Comparison of ENCODE assay signal across 24 mouse cellular contexts in genomic region chr3:152462900-152463299, GRCm38 (mm10).
DNase-seq lines count a peak whose midpoint lies in the region; ATAC-seq and TF ChIP-seq lines count a peak whose summit lies in the region.
"Had no signal": no experiment of that assay in that cellular context is flagged by ENCODE, and none has a peak within 500 bp of the region (broad histone marks: within the 10 kb centered on the region; RNA-seq: fewer than 3 reads in every experiment).

No protein-coding gene starts in this region.

- H3K9me3 ChIP-seq in intestine, embryonic 14.5 days (ENCODE audit: control insufficient read depth, low read length), result no peaks in the 10 kb centered on the region
- no peaks in the 10 kb centered on the region for H3K9me3 ChIP-seq in intestine, postnatal 0 days (ENCODE audit: control insufficient read depth)
- no peaks in the 10 kb centered on the region for H3K9me3 ChIP-seq in midbrain, embryonic 11.5 days (ENCODE audit: control insufficient read depth, low read length)
- no peaks in the 10 kb centered on the region for H3K9me3 ChIP-seq in midbrain, embryonic 16.5 days (replicated peaks; ENCODE audit: control insufficient read depth, low read length, poor library complexity, severe bottlenecking)
- H3K9me3 ChIP-seq: embryonic facial prominence, embryonic 12.5 days; embryonic facial prominence, embryonic 15.5 days; forebrain, embryonic 15.5 days; G1E; hindbrain, embryonic 12.5 days; hindbrain, embryonic 15.5 days had no signal

- H3K4me1 ChIP-seq in intestine, embryonic 14.5 days (replicated peaks; ENCODE audit: control insufficient read depth, insufficient read depth, low read length), result no peaks in the 10 kb centered on the region; the same call in 1 of the 2 replicates
- no peaks in the 10 kb centered on the region for H3K4me1 ChIP-seq in intestine, postnatal 0 days (replicated peaks; ENCODE audit: control insufficient read depth, insufficient read depth, low read length)
- no peaks in the 10 kb centered on the region for H3K4me1 ChIP-seq in midbrain, embryonic 11.5 days (ENCODE audit: control insufficient read depth, insufficient read depth, low read length)
- no peaks in the 10 kb centered on the region for H3K4me1 ChIP-seq in midbrain, embryonic 16.5 days (ENCODE audit: control insufficient read depth, insufficient read depth, low read length)
- H3K4me1 ChIP-seq: embryonic facial prominence, embryonic 15.5 days; forebrain, embryonic 15.5 days; hindbrain, embryonic 12.5 days; hindbrain, embryonic 15.5 days had no signal

- no peak for ATAC-seq in intestine, embryonic 14.5 days (replicated peaks; ENCODE audit: low FRiP score, low TSS enrichment, low read depth)
- ATAC-seq in intestine, postnatal 0 days, result no peak
- no peak for ATAC-seq in midbrain, embryonic 11.5 days (ENCODE audit: low FRiP score)
- no peak for ATAC-seq in midbrain, embryonic 16.5 days
- ATAC-seq: forebrain, embryonic 15.5 days; Patski had no signal

- H3K9ac ChIP-seq in intestine, embryonic 14.5 days (ENCODE audit: low read length), result no peak overlapping the region
- no peak overlapping the region for H3K9ac ChIP-seq in intestine, postnatal 0 days (ENCODE audit: low read depth, low read length)
- no peak overlapping the region for H3K9ac ChIP-seq in midbrain, embryonic 11.5 days (ENCODE audit: low read length)
- H3K9ac ChIP-seq in midbrain, embryonic 16.5 days (ENCODE audit: low read depth, low read length), result no peak overlapping the region
- H3K9ac ChIP-seq: embryonic facial prominence, embryonic 12.5 days; embryonic facial prominence, embryonic 15.5 days; forebrain, embryonic 15.5 days; hindbrain, embryonic 12.5 days; hindbrain, embryonic 15.5 days had no signal

- peak; percentile 45 for DNase-seq in intestine, embryonic 14.5 days (ENCODE audit: low spot score)
- peak; percentile 21 for DNase-seq in lung, postnatal 14 days
- no peak for DNase-seq in lung, postnatal 4 days
- DNase-seq in midbrain, embryonic 11.5 days (ENCODE audit: low spot score, missing footprints), result peak; percentile 33
- DNase-seq in testis, postnatal 14 days (ENCODE audit: low spot score), result peak; percentile 58
- DNase-seq: adrenal gland, postnatal 10 days; adrenal gland, postnatal 36 days; B cell, adult 2 months; cerebellum, adult 18-20 months; cerebellum, adult 9-10 months; cerebellum, postnatal 25 days; gastrocnemius, postnatal 10 days; gastrocnemius, postnatal 36 days had no signal

- H3K4me3 ChIP-seq in intestine, embryonic 14.5 days (ENCODE audit: low read depth, low read length), result no peak overlapping the region
- H3K4me3 ChIP-seq in intestine, postnatal 0 days (ENCODE audit: low read depth, low read length), result no peak overlapping the region
- H3K4me3 ChIP-seq in midbrain, embryonic 11.5 days (ENCODE audit: low read depth, low read length), result no peak overlapping the region
- no peak overlapping the region for H3K4me3 ChIP-seq in midbrain, embryonic 16.5 days (ENCODE audit: low read depth, low read length)
- H3K4me3 ChIP-seq: embryonic facial prominence, embryonic 12.5 days; embryonic facial prominence, embryonic 15.5 days; forebrain, embryonic 15.5 days; hindbrain, embryonic 12.5 days; hindbrain, embryonic 15.5 days had no signal

- peaks cover 29% of the 10 kb centered on the region for H3K36me3 ChIP-seq in intestine, embryonic 14.5 days (ENCODE audit: control insufficient read depth, insufficient read depth, low read length)
- peaks cover 22% of the 10 kb centered on the region for H3K36me3 ChIP-seq in intestine, postnatal 0 days (ENCODE audit: control insufficient read depth, insufficient read depth)
- H3K36me3 ChIP-seq in midbrain, embryonic 11.5 days (ENCODE audit: control insufficient read depth, insufficient read depth, low read length), result no peaks in the 10 kb centered on the region
- H3K36me3 ChIP-seq in midbrain, embryonic 16.5 days (ENCODE audit: control insufficient read depth, insufficient read depth, low read length), result 0 out of 2 replicates have a peak, but pooled peaks cover 5% of the 10 kb centered on the region

- TF ChIP-seq CTCF in intestine, postnatal 0 days (IDR thresholded peaks at IDR 0.05; ENCODE audit: low read depth), result no peak

- no peak overlapping the region for H3K27ac ChIP-seq in intestine, embryonic 14.5 days (ENCODE audit: low read depth)
- no peak overlapping the region for H3K27ac ChIP-seq in intestine, postnatal 0 days (ENCODE audit: low read depth, low read length)
- H3K27ac ChIP-seq in midbrain, embryonic 11.5 days (ENCODE audit: low read depth, low read length), result no peak overlapping the region
- no peak overlapping the region for H3K27ac ChIP-seq in midbrain, embryonic 16.5 days (ENCODE audit: low read length)
- H3K27ac ChIP-seq: embryonic facial prominence, embryonic 12.5 days; embryonic facial prominence, embryonic 15.5 days; forebrain, embryonic 15.5 days; hindbrain, embryonic 12.5 days; hindbrain, embryonic 15.5 days had no signal

- no peaks in the 10 kb centered on the region for H3K27me3 ChIP-seq in intestine, embryonic 14.5 days (replicated peaks; ENCODE audit: control insufficient read depth, insufficient read depth, low read length)
- no peaks in the 10 kb centered on the region for H3K27me3 ChIP-seq in intestine, postnatal 0 days (replicated peaks; ENCODE audit: control insufficient read depth, insufficient read depth, low read length)
- no peaks in the 10 kb centered on the region for H3K27me3 ChIP-seq in midbrain, embryonic 11.5 days (ENCODE audit: control insufficient read depth, insufficient read depth, low read length)
- H3K27me3 ChIP-seq in midbrain, embryonic 16.5 days (ENCODE audit: control insufficient read depth, insufficient read depth, low read depth, low read length), result no peaks in the 10 kb centered on the region
- H3K27me3 ChIP-seq: CH12.LX; embryonic facial prominence, embryonic 12.5 days; embryonic facial prominence, embryonic 15.5 days; forebrain, embryonic 15.5 days; hindbrain, embryonic 12.5 days; hindbrain, embryonic 15.5 days; Patski had no signal

- H3K4me2 ChIP-seq in intestine, embryonic 14.5 days (ENCODE audit: low read length), result no peak overlapping the region
- no peak overlapping the region for H3K4me2 ChIP-seq in intestine, postnatal 0 days (replicated peaks; ENCODE audit: low read depth)
- H3K4me2 ChIP-seq in midbrain, embryonic 11.5 days, result no peak overlapping the region
- no peak overlapping the region for H3K4me2 ChIP-seq in midbrain, embryonic 16.5 days (ENCODE audit: low read length)
- H3K4me2 ChIP-seq: embryonic facial prominence, embryonic 12.5 days; embryonic facial prominence, embryonic 15.5 days; forebrain, embryonic 15.5 days; heart, embryonic 11.5 days; hindbrain, embryonic 12.5 days; hindbrain, embryonic 15.5 days had no signal

- 94% methylated on average over 10 of the region's 10 CpGs for WGBS in intestine, embryonic 14.5 days
- WGBS in intestine, postnatal 0 days, result 79% methylated on average over 10 of the region's 10 CpGs
- WGBS in midbrain, embryonic 11.5 days, result 96% methylated on average over 10 of the region's 10 CpGs
- WGBS in midbrain, embryonic 16.5 days, result 94% methylated on average over 10 of the region's 10 CpGs

Comparison
In these comparisons a context has a peak if more than half of its experiments do, and no peak if none do; other contexts are left out.
1. DNase-seq: peak in intestine, embryonic 14.5 days (single experiment), lung, postnatal 14 days (single experiment), midbrain, embryonic 11.5 days (single experiment) and testis, postnatal 14 days (single experiment); none in lung, postnatal 4 days (0 of 2).